Mouse (Mus musculus): ENCODE measurements around the gene Npcd. TPM values are rescaled to one million over a fixed set of nuclear protein-coding genes. Genes with fewer than 3 reads are reported as not detected.

Npcd gene
- polyA plus RNA-seq, 1 experiment from 2014 or later = not detected

- DNase-seq (ENCODE audit: low spot score) = peak; percentile 37
- H3K4me3 ChIP-seq = no peak overlapping the region
- no peaks in the 10 kb centered on the region for H3K9me3 ChIP-seq
- no peak overlapping the region for H3K27ac ChIP-seq (replicated peaks)
- peaks cover 23% of the 10 kb centered on the region for H3K4me1 ChIP-seq
- 39% methylated on average over 5 of the region's 5 CpGs for WGBS
- peaks cover 79% of the 10 kb centered on the region for H3K27me3 ChIP-seq (replicated peaks; ENCODE audit: low read depth, poor library complexity, severe bottlenecking)
- no peaks in the 10 kb centered on the region for H3K36me3 ChIP-seq (replicated peaks)
Observed at GRCm38 (mm10) chr15:79808114-79808513, 25.9 kb downstream of the Npcd start.

- H3K4me3 ChIP-seq = no peak overlapping the region
Observed at GRCm38 (mm10) chr15:79807050-79807449, 27.0 kb downstream of the Npcd start.

GRCm38 (mm10) chr15:79805246-79805645 is 28.8 kb downstream of the Npcd start:
- Histone ChIP-seq H3K27ac (replicated peaks) (no peak overlapping the region), H3K27me3 (replicated peaks; ENCODE audit: low read depth, poor library complexity, severe bottlenecking) (peaks cover 96% of the 10 kb centered on the region), H3K4me3 (peak overlapping the region; percentile 72; the same call in 1 of the 2 replicates), H3K4me1 (peaks cover 23% of the 10 kb centered on the region), H3K36me3 (replicated peaks) (no peaks in the 10 kb centered on the region), H3K9me3 (no peaks in the 10 kb centered on the region)
- WGBS = 21% methylated on average over 8 of the region's 8 CpGs
- DNase-seq (ENCODE audit: low spot score) = no peak

More at GRCm38 (mm10) chr15:79807050-79807449, 27.0 kb downstream of the Npcd start:
- WGBS = 35% methylated on average over 1 of the region's 1 CpGs
- Histone ChIP-seq H3K36me3 (replicated peaks) (no peaks in the 10 kb centered on the region), H3K9me3 (no peaks in the 10 kb centered on the region), H3K4me1 (peaks cover 23% of the 10 kb centered on the region), H3K27ac (replicated peaks) (no peak overlapping the region), H3K27me3 (replicated peaks; ENCODE audit: low read depth, poor library complexity, severe bottlenecking) (peaks cover 86% of the 10 kb centered on the region)
- DNase-seq (ENCODE audit: low spot score) = no peak

- Histone ChIP-seq H3K4me3 (peak within 1 kb of the TSS; percentile 72), H3K27me3 (replicated peaks; ENCODE audit: low read depth, poor library complexity, severe bottlenecking) (peaks cover 94% of the 10 kb centered on the region), H3K9me3 (no peaks in the 10 kb centered on the region), H3K4me1 (peaks cover 23% of the 10 kb centered on the region), H3K27ac (replicated peaks) (peak within 1 kb of the TSS; percentile 75), H3K36me3 (replicated peaks) (no peaks in the 10 kb centered on the region)
- DNase-seq (ENCODE audit: low spot score) = peak; percentile 71
- WGBS = under 1% methylated on average over 91 of the region's 91 CpGs
Observed at GRCm38 (mm10) chr15:79804352-79805071, 29.5 kb downstream of the Npcd start, which contains the start of gene Nptxr. Nptxr (minus strand) TSS chr15:79804766.

GRCm38 (mm10) chr15:79803533-79804351 is 30.3 kb downstream of the Npcd start:
- Histone ChIP-seq H3K4me1 (peaks cover 23% of the 10 kb centered on the region), H3K9me3 (no peaks in the 10 kb centered on the region), H3K4me3 (peak overlapping the region; percentile 72), H3K36me3 (replicated peaks) (no peaks in the 10 kb centered on the region), H3K27ac (replicated peaks) (peak overlapping the region; percentile 75), H3K27me3 (replicated peaks; ENCODE audit: low read depth, poor library complexity, severe bottlenecking) (peaks cover 87% of the 10 kb centered on the region)
- no peak for DNase-seq (ENCODE audit: low spot score)
- WGBS = 6% methylated on average over 81 of the region's 81 CpGs

- Histone ChIP-seq H3K9me3 (no peaks in the 10 kb centered on the region), H3K36me3 (replicated peaks) (no peaks in the 10 kb centered on the region), H3K4me1 (peaks cover 23% of the 10 kb centered on the region), H3K4me3 (no peak overlapping the region), H3K27me3 (replicated peaks; ENCODE audit: low read depth, poor library complexity, severe bottlenecking) (peaks cover 75% of the 10 kb centered on the region), H3K27ac (replicated peaks) (no peak overlapping the region)
- DNase-seq (ENCODE audit: low spot score) = no peak
- 67% methylated on average over 4 of the region's 4 CpGs for WGBS
Observed at GRCm38 (mm10) chr15:79802304-79802703, 31.7 kb downstream of the Npcd start.

GRCm38 (mm10) chr15:79801646-79802045 is 32.4 kb downstream of the Npcd start:
- Histone ChIP-seq H3K4me3 (no peak overlapping the region), H3K36me3 (replicated peaks) (no peaks in the 10 kb centered on the region), H3K4me1 (peaks cover 23% of the 10 kb centered on the region), H3K27ac (replicated peaks) (no peak overlapping the region), H3K27me3 (replicated peaks; ENCODE audit: low read depth, poor library complexity, severe bottlenecking) (peaks cover 68% of the 10 kb centered on the region), H3K9me3 (no peaks in the 10 kb centered on the region)
- WGBS = 76% methylated on average over 2 of the region's 2 CpGs
- no peak for DNase-seq (ENCODE audit: low spot score)

GRCm38 (mm10) chr15:79800701-79801100 is 33.3 kb downstream of the Npcd start:
- no peak overlapping the region for H3K27ac ChIP-seq (replicated peaks)
- H3K36me3 ChIP-seq (replicated peaks) = no peaks in the 10 kb centered on the region
- 61% methylated on average over 11 of the region's 11 CpGs for WGBS
- H3K27me3 ChIP-seq (replicated peaks; ENCODE audit: low read depth, poor library complexity, severe bottlenecking) = peaks cover 59% of the 10 kb centered on the region
- DNase-seq (ENCODE audit: low spot score) = no peak
- no peak overlapping the region for H3K4me3 ChIP-seq
- no peaks in the 10 kb centered on the region for H3K9me3 ChIP-seq
- H3K4me1 ChIP-seq = peaks cover 23% of the 10 kb centered on the region

GRCm38 (mm10) chr15:79798591-79798990 is 35.4 kb downstream of the Npcd start:
- no peak for DNase-seq (ENCODE audit: low spot score)
- Histone ChIP-seq H3K9me3 (no peaks in the 10 kb centered on the region), H3K4me3 (no peak overlapping the region), H3K27ac (replicated peaks) (no peak overlapping the region), H3K4me1 (peaks cover 9% of the 10 kb centered on the region), H3K27me3 (replicated peaks; ENCODE audit: low read depth, poor library complexity, severe bottlenecking) (peaks cover 49% of the 10 kb centered on the region), H3K36me3 (replicated peaks) (no peaks in the 10 kb centered on the region)
- 91% methylated on average over 10 of the region's 10 CpGs for WGBS

GRCm38 (mm10) chr15:79797680-79798079 is 36.4 kb downstream of the Npcd start:
- WGBS = 82% methylated on average over 8 of the region's 8 CpGs
- peaks cover 49% of the 10 kb centered on the region for H3K27me3 ChIP-seq (replicated peaks; ENCODE audit: low read depth, poor library complexity, severe bottlenecking)
- H3K9me3 ChIP-seq = no peaks in the 10 kb centered on the region
- peaks cover 6% of the 10 kb centered on the region for H3K4me1 ChIP-seq
- H3K36me3 ChIP-seq (replicated peaks) = no peaks in the 10 kb centered on the region
- no peak overlapping the region for H3K4me3 ChIP-seq
- DNase-seq (ENCODE audit: low spot score) = no peak
- H3K27ac ChIP-seq (replicated peaks) = no peak overlapping the region

GRCm38 (mm10) chr15:79797096-79797495 is 36.9 kb downstream of the Npcd start:
- Histone ChIP-seq H3K27me3 (replicated peaks; ENCODE audit: low read depth, poor library complexity, severe bottlenecking) (peaks cover 48% of the 10 kb centered on the region), H3K27ac (replicated peaks) (no peak overlapping the region), H3K9me3 (no peaks in the 10 kb centered on the region), H3K4me1 (peaks cover 11% of the 10 kb centered on the region), H3K36me3 (replicated peaks) (no peaks in the 10 kb centered on the region), H3K4me3 (no peak overlapping the region)
- no peak for DNase-seq (ENCODE audit: low spot score)
- WGBS = 80% methylated on average over 7 of the region's 7 CpGs

- Histone ChIP-seq H3K27ac (replicated peaks) (no peak overlapping the region), H3K9me3 (no peaks in the 10 kb centered on the region), H3K27me3 (replicated peaks; ENCODE audit: low read depth, poor library complexity, severe bottlenecking) (peaks cover 45% of the 10 kb centered on the region), H3K36me3 (replicated peaks) (no peaks in the 10 kb centered on the region), H3K4me3 (no peak overlapping the region), H3K4me1 (peaks cover 11% of the 10 kb centered on the region)
- 91% methylated on average over 12 of the region's 12 CpGs for WGBS
- no peak for DNase-seq (ENCODE audit: low spot score)
Observed at GRCm38 (mm10) chr15:79796256-79796655, 37.8 kb downstream of the Npcd start.

Data from embryonic facial prominence, embryonic 10.5 days (tissue).